Mouse (Mus musculus): ENCODE measurements at regions not wholly inside any gene's neighbourhood (a gene's known extent, or its start where the extent isn't known, plus 50 kb on each side); places are given as distances from the start of the nearest gene placed in this dataset.
"Not testable (repeated sequence)": the region's sequence is repeated elsewhere in the genome, so short reads cannot be mapped to it uniquely, and the experiment has no call there.

GRCm38 (mm10) chr17:3006662-3007061 is 108.1 kb upstream of the Scaf8 start:
- no peaks in the 10 kb centered on the region for H3K4me1 ChIP-seq
- no peak overlapping the region for H3K9ac ChIP-seq
- no peak overlapping the region for H3K4me3 ChIP-seq
- ATAC-seq (ENCODE audit: extremely low read depth, insufficient number of reproducible peaks, low FRiP score, low TSS enrichment), result no peak; the same call in 1 of the 2 replicates
- peaks cover 78% of the 10 kb centered on the region for H3K9me3 ChIP-seq
- 72% methylated on average over 2 of the region's 2 CpGs for WGBS
- no peaks in the 10 kb centered on the region for H3K36me3 ChIP-seq
- no peak overlapping the region for H3K4me2 ChIP-seq
- H3K27me3 ChIP-seq (replicated peaks), result no peaks in the 10 kb centered on the region
- H3K27ac ChIP-seq (replicated peaks), result no peak overlapping the region

- Histone ChIP-seq H3K4me3 (no peak overlapping the region), H3K27ac (replicated peaks) (no peak overlapping the region), H3K4me1 (no peaks in the 10 kb centered on the region), H3K36me3 (no peaks in the 10 kb centered on the region), H3K9ac (no peak overlapping the region), H3K9me3 (peaks cover 82% of the 10 kb centered on the region), H3K27me3 (replicated peaks) (no peaks in the 10 kb centered on the region), H3K4me2 (no peak overlapping the region)
- no peak for ATAC-seq (ENCODE audit: extremely low read depth, insufficient number of reproducible peaks, low FRiP score, low TSS enrichment)
- WGBS, result 44% methylated on average over 2 of the region's 2 CpGs
Observed at GRCm38 (mm10) chr17:3007234-3007633, 107.5 kb upstream of the Scaf8 start.

GRCm38 (mm10) chr17:3009939-3010338 is 104.8 kb upstream of the Scaf8 start:
- Histone ChIP-seq H3K27me3 (replicated peaks) (no peaks in the 10 kb centered on the region), H3K27ac (replicated peaks) (no peak overlapping the region), H3K4me1 (no peaks in the 10 kb centered on the region), H3K4me2 (no peak overlapping the region), H3K4me3 (no peak overlapping the region), H3K9ac (no peak overlapping the region), H3K9me3 (peaks cover 92% of the 10 kb centered on the region), H3K36me3 (no peaks in the 10 kb centered on the region)
- no peak for ATAC-seq (ENCODE audit: extremely low read depth, insufficient number of reproducible peaks, low FRiP score, low TSS enrichment)
- 48% methylated on average over 2 of the region's 2 CpGs for WGBS

GRCm38 (mm10) chr17:3012045-3012444 is 102.7 kb upstream of the Scaf8 start:
- H3K27ac ChIP-seq (replicated peaks), result no peak overlapping the region

GRCm38 (mm10) chr17:3019631-3020391 is 95.0 kb upstream of the Scaf8 start:
- 69% methylated on average over 2 of the region's 2 CpGs for WGBS
- Histone ChIP-seq H3K9ac (no peak overlapping the region), H3K4me1 (no peaks in the 10 kb centered on the region), H3K27me3 (replicated peaks) (no peaks in the 10 kb centered on the region), H3K36me3 (no peaks in the 10 kb centered on the region), H3K27ac (replicated peaks) (no peak overlapping the region), H3K4me3 (no peak overlapping the region), H3K9me3 (peaks cover 61% of the 10 kb centered on the region), H3K4me2 (no peak overlapping the region)
- ATAC-seq (ENCODE audit: extremely low read depth, insufficient number of reproducible peaks, low FRiP score, low TSS enrichment), result no peak

More at GRCm38 (mm10) chr17:3012045-3012444, 102.7 kb upstream of the Scaf8 start:
- no peaks in the 10 kb centered on the region for H3K27me3 ChIP-seq (replicated peaks)
- no peak overlapping the region for H3K4me3 ChIP-seq
- H3K36me3 ChIP-seq, result no peaks in the 10 kb centered on the region
- 38% methylated on average over 1 of the region's 1 CpGs for WGBS
- no peak overlapping the region for H3K9ac ChIP-seq
- H3K4me2 ChIP-seq, result no peak overlapping the region
- H3K9me3 ChIP-seq, result peaks cover 95% of the 10 kb centered on the region
- no peaks in the 10 kb centered on the region for H3K4me1 ChIP-seq
- ATAC-seq (ENCODE audit: extremely low read depth, insufficient number of reproducible peaks, low FRiP score, low TSS enrichment), result no peak

- H3K4me2 ChIP-seq, result no peak overlapping the region
- H3K36me3 ChIP-seq, result no peaks in the 10 kb centered on the region
- no peaks in the 10 kb centered on the region for H3K27me3 ChIP-seq (replicated peaks)
- H3K4me3 ChIP-seq, result no peak overlapping the region
- no peak overlapping the region for H3K9ac ChIP-seq
- no peaks in the 10 kb centered on the region for H3K4me1 ChIP-seq
- ATAC-seq (ENCODE audit: extremely low read depth, insufficient number of reproducible peaks, low FRiP score, low TSS enrichment), result 0 out of 2 replicates have a peak, but pooled peaks have one; percentile 56
- H3K27ac ChIP-seq (replicated peaks), result no peak overlapping the region
- peaks cover 55% of the 10 kb centered on the region for H3K9me3 ChIP-seq
- 63% methylated on average over 1 of the region's 1 CpGs for WGBS
Observed at GRCm38 (mm10) chr17:3020406-3020805, 94.4 kb upstream of the Scaf8 start.

GRCm38 (mm10) chr17:3022245-3022935 is 92.4 kb upstream of the Scaf8 start:
- no peak for ATAC-seq (ENCODE audit: extremely low read depth, insufficient number of reproducible peaks, low FRiP score, low TSS enrichment)
- Histone ChIP-seq H3K4me3 (no peak overlapping the region), H3K36me3 (no peaks in the 10 kb centered on the region), H3K9ac (no peak overlapping the region), H3K27me3 (replicated peaks) (no peaks in the 10 kb centered on the region), H3K9me3 (peaks cover 48% of the 10 kb centered on the region), H3K4me1 (no peaks in the 10 kb centered on the region), H3K27ac (replicated peaks) (no peak overlapping the region), H3K4me2 (no peak overlapping the region)
- 67% methylated on average over 5 of the region's 5 CpGs for WGBS

- H3K9ac ChIP-seq; ATAC-seq (ENCODE audit: extremely low read depth, insufficient number of reproducible peaks, low FRiP score, low TSS enrichment); H3K4me3 ChIP-seq; H3K27ac ChIP-seq (replicated peaks); H3K4me1 ChIP-seq; H3K27me3 ChIP-seq (replicated peaks); H3K4me2 ChIP-seq; H3K36me3 ChIP-seq: not testable (repeated sequence)
- WGBS, result 44% methylated on average over 3 of the region's 3 CpGs
- peaks cover 50% of the 10 kb centered on the region for H3K9me3 ChIP-seq
Observed at GRCm38 (mm10) chr17:3022936-3023247, 91.9 kb upstream of the Scaf8 start.

GRCm38 (mm10) chr17:3023426-3023825 is 91.3 kb upstream of the Scaf8 start:
- no peak overlapping the region for H3K4me3 ChIP-seq
- peaks cover 50% of the 10 kb centered on the region for H3K9me3 ChIP-seq
- ATAC-seq (ENCODE audit: extremely low read depth, insufficient number of reproducible peaks, low FRiP score, low TSS enrichment), result no peak

GRCm38 (mm10) chr17:3026859-3027258 is 87.9 kb upstream of the Scaf8 start:
- H3K9ac ChIP-seq; H3K36me3 ChIP-seq; H3K27me3 ChIP-seq (replicated peaks); ATAC-seq (ENCODE audit: extremely low read depth, insufficient number of reproducible peaks, low FRiP score, low TSS enrichment); H3K4me2 ChIP-seq; H3K27ac ChIP-seq (replicated peaks); H3K4me1 ChIP-seq; H3K4me3 ChIP-seq: not testable (repeated sequence)
- peaks cover 43% of the 10 kb centered on the region for H3K9me3 ChIP-seq
- 36% methylated on average over 1 of the region's 1 CpGs for WGBS

More at GRCm38 (mm10) chr17:3023426-3023825, 91.3 kb upstream of the Scaf8 start:
- Histone ChIP-seq H3K36me3 (no peaks in the 10 kb centered on the region), H3K27me3 (replicated peaks) (no peaks in the 10 kb centered on the region), H3K27ac (replicated peaks) (no peak overlapping the region), H3K9ac (no peak overlapping the region), H3K4me2 (no peak overlapping the region), H3K4me1 (no peaks in the 10 kb centered on the region)
- WGBS, result 83% methylated on average over 1 of the region's 1 CpGs

- no peak overlapping the region for H3K27ac ChIP-seq (replicated peaks)
- no peak for ATAC-seq (ENCODE audit: extremely low read depth, insufficient number of reproducible peaks, low FRiP score, low TSS enrichment)
- H3K9me3 ChIP-seq, result peaks cover 38% of the 10 kb centered on the region
- H3K36me3 ChIP-seq, result no peaks in the 10 kb centered on the region
- no peak overlapping the region for H3K9ac ChIP-seq
- no peak overlapping the region for H3K4me2 ChIP-seq
- H3K4me1 ChIP-seq, result no peaks in the 10 kb centered on the region
- H3K4me3 ChIP-seq, result no peak overlapping the region
- WGBS, result 63% methylated on average over 4 of the region's 4 CpGs
- no peaks in the 10 kb centered on the region for H3K27me3 ChIP-seq (replicated peaks)
Observed at GRCm38 (mm10) chr17:3027376-3027775, 87.4 kb upstream of the Scaf8 start.

- H3K9me3 ChIP-seq, result peaks cover 35% of the 10 kb centered on the region
- H3K4me1 ChIP-seq; H3K27ac ChIP-seq (replicated peaks); H3K27me3 ChIP-seq (replicated peaks); H3K36me3 ChIP-seq; H3K4me2 ChIP-seq; H3K4me3 ChIP-seq; H3K9ac ChIP-seq: not testable (repeated sequence)
- ATAC-seq (ENCODE audit: extremely low read depth, insufficient number of reproducible peaks, low FRiP score, low TSS enrichment), result peak; percentile 69; the same call in 1 of the 2 replicates
- 48% methylated on average over 2 of the region's 2 CpGs for WGBS
Observed at GRCm38 (mm10) chr17:3029750-3030149, 85.0 kb upstream of the Scaf8 start.
